In genomic region chr3:98223783-98224580, GRCm38 (mm10) we compare ENCODE assay signal across 8 mouse cellular contexts. TPM values are rescaled to one million over a fixed set of nuclear protein-coding genes. Genes with fewer than 3 reads are reported as not detected.
DNase-seq lines count a peak whose midpoint lies in the region; ATAC-seq lines count a peak whose summit lies in the region.

No protein-coding gene starts in this region.

- no peaks in the 10 kb centered on the region for H3K27me3 ChIP-seq in hindbrain, embryonic 15.5 days

- WGBS in hindbrain, embryonic 15.5 days = 10% methylated on average over 9 of the region's 9 CpGs

- no peaks in the 10 kb centered on the region for H3K36me3 ChIP-seq in hindbrain, embryonic 15.5 days

- no peak overlapping the region for H3K4me3 ChIP-seq in hindbrain, embryonic 15.5 days

- no peaks in the 10 kb centered on the region for H3K9me3 ChIP-seq in hindbrain, embryonic 15.5 days

- peak; percentile 84 for ATAC-seq in hindbrain, embryonic 15.5 days (ENCODE audit: low FRiP score, low read depth)

- peaks cover 5% of the 10 kb centered on the region for H3K4me1 ChIP-seq in hindbrain, embryonic 15.5 days (replicated peaks)

- no peak overlapping the region for H3K4me2 ChIP-seq in hindbrain, embryonic 15.5 days

- DNase-seq in ZHBTc4 (ENCODE audit: low read depth, low spot score) = peak; percentile 67
- peak; percentile 51 to 71 for DNase-seq in cerebellum, postnatal 4 days (ENCODE audit: low spot score in 2 of 2)
- DNase-seq in gastrocnemius, adult 18-20 months (ENCODE audit: low spot score) = peak; percentile 64
- peak; percentile 46 to 76 for DNase-seq in layer of hippocampus, postnatal 25 days (ENCODE audit: extremely low spot score in 1 of 2, low spot score in 1 of 2)
- peak; percentile 82 for DNase-seq in lung, postnatal 10 days
- peak; percentile 71 to 79 for DNase-seq in right cerebral cortex, adult 2 months (ENCODE audit: low spot score in 2 of 2)
- DNase-seq in T-cell, adult 2 months (ENCODE audit: low spot score) = no peak

- no peak overlapping the region for H3K27ac ChIP-seq in hindbrain, embryonic 15.5 days (replicated peaks)

- H3K9ac ChIP-seq in hindbrain, embryonic 15.5 days = no peak overlapping the region

RNA-seq across cellular contexts. Expression of gene Reg4, which starts 2.0 kb away (rescaled TPM):
- total RNA-seq in gastrocnemius, adult 18-20 months (2021) = not detected
- polyA plus RNA-seq in hindbrain, embryonic 15.5 days (2015; fragmentation: Nextera tagmentation; extraction: Ambion mirVana) = not detected in 2 replicates
- total RNA-seq in layer of hippocampus, postnatal 25 days (2021) = not detected

RNA-seq across cellular contexts. Expression of gene Hmgcs2, which starts 56.3 kb away (rescaled TPM):
- total RNA-seq in gastrocnemius, adult 18-20 months (2021) = 1 to 10 TPM; 1.1 to 2.4 TPM
- 21.1 and 22.7 TPM in 2 replicates for polyA plus RNA-seq in hindbrain, embryonic 15.5 days (2015; fragmentation: Nextera tagmentation; extraction: Ambion mirVana)
- 10 to 100 TPM in 1 of 2 experiments, 1 to 10 TPM in 1; 9.6 to 10.4 TPM for total RNA-seq in layer of hippocampus, postnatal 25 days (2021)
